Mouse (Mus musculus) erythroblast, embryonic 14.5 days (primary cell): Measurements from ENCODE around the gene Anapc13.

Experiments
- GATA1 ChIP-seq: IDR thresholded peaks from 2 replicates; pipeline ENCODE4 v1.6.1; 2012; ENCODE audit warnings: low read length, inconsistent platforms, mixed read lengths
- TAL1 ChIP-seq: IDR thresholded peaks from 3 replicates; pipeline ENCODE4 v1.6.1; 2012; ENCODE audit warnings: low read length, inconsistent platforms, mixed read lengths

GRCm38 (mm10) chr9:102615071-102615470 is 11.0 kb upstream of the Anapc13 start:
- TF ChIP-seq TAL1 (no peak), GATA1 (no peak)
